17 mouse cellular contexts compared by ENCODE assay signal in genomic region chr12:70106508-70106907, GRCm38 (mm10). TPM values are rescaled to one million over a fixed set of nuclear protein-coding genes. Genes with fewer than 3 reads are reported as not detected.
DNase-seq lines count a peak whose midpoint lies in the region; ATAC-seq and TF ChIP-seq lines count a peak whose summit lies in the region.
"Had no signal": no experiment of that assay in that cellular context is flagged by ENCODE, and none has a peak within 500 bp of the region (broad histone marks: within the 10 kb centered on the region; RNA-seq: fewer than 3 reads in every experiment).

No protein-coding gene starts in this region.

- ATAC-seq in neural tube, embryonic 12.5 days (ENCODE audit: low FRiP score, low read depth): no peak
- ATAC-seq in midbrain, postnatal 0 days (ENCODE audit: low FRiP score): no peak
- ATAC-seq in erythroid progenitor cell, adult 5-6 weeks (replicated peaks; ENCODE audit: low FRiP score, poor library complexity, severe bottlenecking): no peak
- ATAC-seq: liver, embryonic 12.5 days; Patski had no signal

- H3K9ac ChIP-seq in neural tube, embryonic 12.5 days: no peak overlapping the region
- H3K9ac ChIP-seq in midbrain, postnatal 0 days (replicated peaks; ENCODE audit: low read length, poor library complexity, severe bottlenecking): no peak overlapping the region
- H3K9ac ChIP-seq: embryonic facial prominence, embryonic 13.5 days; liver, embryonic 12.5 days had no signal

- peak overlapping the region; percentile 64 for H3K27ac ChIP-seq in gastrocnemius, adult 2 months
- H3K27ac ChIP-seq in neural tube, embryonic 12.5 days: no peak overlapping the region
- no peak overlapping the region for H3K27ac ChIP-seq in midbrain, postnatal 0 days (ENCODE audit: low read depth, low read length)
- H3K27ac ChIP-seq: embryonic facial prominence, embryonic 13.5 days; liver, embryonic 12.5 days had no signal

- H3K4me1 ChIP-seq in neural tube, embryonic 12.5 days: peaks cover 65% of the 10 kb centered on the region
- H3K4me1 ChIP-seq in midbrain, postnatal 0 days (ENCODE audit: insufficient read depth, low read length): no peaks in the 10 kb centered on the region

- no peak for DNase-seq in gastrocnemius, adult 2 months
- no peak for DNase-seq in gastrocnemius, postnatal 36 days
- DNase-seq in neural tube, embryonic 10.5 days (ENCODE audit: extremely low spot score, low spot score): no peak
- peak; percentile 31 for DNase-seq in midbrain, postnatal 0 days (ENCODE audit: low spot score)
- DNase-seq in urinary bladder, adult 18-20 months (ENCODE audit: low spot score in 2 of 2): no peak
- DNase-seq: adrenal gland, postnatal 10 days; cerebellum, adult 18-20 months; gastrocnemius, postnatal 14 days; kidney, postnatal 25 days; right cerebral cortex, postnatal 14 days had no signal

- no peak for TF ChIP-seq CTCF in gastrocnemius, adult 2 months (IDR thresholded peaks at IDR 0.05)
- TF ChIP-seq CTCF in midbrain, postnatal 0 days (IDR thresholded peaks at IDR 0.05): no peak

- H3K4me3 ChIP-seq in gastrocnemius, adult 2 months: no peak overlapping the region
- no peak overlapping the region for H3K4me3 ChIP-seq in neural tube, embryonic 12.5 days
- H3K4me3 ChIP-seq in midbrain, postnatal 0 days (ENCODE audit: low read depth, low read length): no peak overlapping the region
- H3K4me3 ChIP-seq: embryonic facial prominence, embryonic 13.5 days; liver, embryonic 12.5 days had no signal

- no peaks in the 10 kb centered on the region for H3K9me3 ChIP-seq in neural tube, embryonic 12.5 days
- H3K9me3 ChIP-seq in midbrain, postnatal 0 days (ENCODE audit: low read length): no peaks in the 10 kb centered on the region
- H3K9me3 ChIP-seq: embryonic facial prominence, embryonic 13.5 days; liver, embryonic 12.5 days had no signal

- H3K27me3 ChIP-seq in neural tube, embryonic 12.5 days (replicated peaks): no peaks in the 10 kb centered on the region
- no peaks in the 10 kb centered on the region for H3K27me3 ChIP-seq in midbrain, postnatal 0 days (ENCODE audit: insufficient read depth, low read length)
- H3K27me3 ChIP-seq: embryonic facial prominence, embryonic 13.5 days; Patski had no signal

- H3K36me3 ChIP-seq in neural tube, embryonic 12.5 days: peaks cover 8% of the 10 kb centered on the region; the same call in 1 of the 2 replicates
- no peaks in the 10 kb centered on the region for H3K36me3 ChIP-seq in midbrain, postnatal 0 days (ENCODE audit: insufficient read depth, low read length)
- H3K36me3 ChIP-seq: embryonic facial prominence, embryonic 13.5 days had no signal

- 42% methylated on average over 9 of the region's 9 CpGs for WGBS in neural tube, embryonic 12.5 days
- 59% methylated on average over 9 of the region's 9 CpGs for WGBS in midbrain, postnatal 0 days

- peak overlapping the region; percentile 89; the same call in 1 of the 2 replicates for H3K4me2 ChIP-seq in neural tube, embryonic 12.5 days (replicated peaks)
- H3K4me2 ChIP-seq in midbrain, postnatal 0 days (ENCODE audit: low read depth, low read length, poor library complexity, severe bottlenecking): no peak overlapping the region
- H3K4me2 ChIP-seq: embryonic facial prominence, embryonic 13.5 days; liver, embryonic 12.5 days had no signal

- intact Hi-C loops in gastrocnemius, adult 2 months (cut with DNase I): no loop called here
- intact Hi-C loops in gastrocnemius, postnatal 36 days (cut with DNase I): no loop called here

RNA-seq across cellular contexts. Expression of gene Nin, which starts 7.0 kb away (rescaled TPM):
- 10 to 100 TPM; 23.6 to 24.6 TPM for total RNA-seq in gastrocnemius, adult 2 months (2021)
- total RNA-seq in gastrocnemius, postnatal 36 days (2021): 10 to 100 TPM; 20.8 to 25.2 TPM
- polyA plus RNA-seq in neural tube, embryonic 12.5 days (2016; fragmentation: Nextera tagmentation; extraction: Ambion mirVana): 18.9 and 19.3 TPM in 2 replicates
- total RNA-seq in midbrain, postnatal 0 days (2014; rRNA removed): 25.0 and 25.8 TPM in 2 replicates
- polyA plus RNA-seq in midbrain, postnatal 0 days (2015; fragmentation: Nextera tagmentation; extraction: Ambion mirVana): 4.9 and 7.9 TPM in 2 replicates
- total RNA-seq in erythroid progenitor cell, adult 5-6 weeks (2015; ENCODE audit: low replicate concordance): 16.2 and 36.0 TPM in 2 replicates
- 22.6 and 30.4 TPM in 2 replicates for total RNA-seq in erythroid progenitor cell, adult 5-6 weeks (2017; ENCODE audit: low replicate concordance)

RNA-seq across cellular contexts. Expression of gene Abhd12b, which starts 47.4 kb away (rescaled TPM):
- not detected for total RNA-seq in gastrocnemius, adult 2 months (2021)
- not detected for total RNA-seq in gastrocnemius, postnatal 36 days (2021)
- polyA plus RNA-seq in neural tube, embryonic 12.5 days (2016; fragmentation: Nextera tagmentation; extraction: Ambion mirVana): not detected in 2 replicates
- total RNA-seq in midbrain, postnatal 0 days (2014; rRNA removed): not detected in 2 replicates
- polyA plus RNA-seq in midbrain, postnatal 0 days (2015; fragmentation: Nextera tagmentation; extraction: Ambion mirVana): 0.15 and 0.19 TPM in 2 replicates
- not detected in 2 replicates for total RNA-seq in erythroid progenitor cell, adult 5-6 weeks (2015; ENCODE audit: low replicate concordance)
- total RNA-seq in erythroid progenitor cell, adult 5-6 weeks (2017; ENCODE audit: low replicate concordance): not detected in 2 replicates
- total RNA-seq: adrenal gland, postnatal 10 days; gastrocnemius, postnatal 14 days had no signal
- polyA plus RNA-seq: heart, postnatal 0 days; liver, embryonic 12.5 days; Patski; testis, adult 2 months had no signal
